18 mouse cellular contexts compared by ENCODE assay signal in genomic region chr9:37027825-37028575, GRCm38 (mm10).
DNase-seq lines count a peak whose midpoint lies in the region; ATAC-seq and TF ChIP-seq lines count a peak whose summit lies in the region.
"Had no signal": no experiment of that assay in that cellular context is flagged by ENCODE, and none has a peak within 500 bp of the region (broad histone marks: within the 10 kb centered on the region; RNA-seq: fewer than 3 reads in every experiment).

No protein-coding gene starts in this region.

- H3K27ac ChIP-seq in embryonic facial prominence, embryonic 10.5 days (replicated peaks): 0 out of 2 replicates have a peak overlapping the region, but pooled peaks have one; percentile 24
- H3K27ac ChIP-seq in forebrain, embryonic 10.5 days: peak overlapping the region; percentile 74; the same call in 1 of the 2 replicates
- H3K27ac ChIP-seq in hindbrain, embryonic 12.5 days: no peak overlapping the region
- H3K27ac ChIP-seq in midbrain, postnatal 0 days (ENCODE audit: low read depth, low read length): peak overlapping the region; percentile 47; the same call in 1 of the 2 replicates
- H3K27ac ChIP-seq in limb, embryonic 10.5 days: no peak overlapping the region
- H3K27ac ChIP-seq: limb, embryonic 15.5 days; macrophage had no signal

- no peaks in the 10 kb centered on the region for H3K27me3 ChIP-seq in embryonic facial prominence, embryonic 10.5 days (replicated peaks; ENCODE audit: low read depth, poor library complexity, severe bottlenecking)
- no peaks in the 10 kb centered on the region for H3K27me3 ChIP-seq in forebrain, embryonic 10.5 days (ENCODE audit: poor library complexity, severe bottlenecking)
- no peaks in the 10 kb centered on the region; the same call in 1 of the 2 replicates for H3K27me3 ChIP-seq in hindbrain, embryonic 12.5 days
- no peaks in the 10 kb centered on the region for H3K27me3 ChIP-seq in midbrain, postnatal 0 days (ENCODE audit: insufficient read depth, low read length)
- H3K27me3 ChIP-seq in limb, embryonic 10.5 days (ENCODE audit: low read depth, poor library complexity, severe bottlenecking): peaks cover 89% of the 10 kb centered on the region

- no peak for DNase-seq in embryonic facial prominence, embryonic 10.5 days (ENCODE audit: low spot score)
- DNase-seq in forebrain, embryonic 10.5 days (ENCODE audit: extremely low spot score, low spot score): no peak
- peak; percentile 39 for DNase-seq in midbrain, postnatal 0 days (ENCODE audit: low spot score)
- no peak for DNase-seq in limb, embryonic 10.5 days (ENCODE audit: low spot score)
- no peak for DNase-seq in left cerebral cortex, adult 9 months (ENCODE audit: low spot score in 2 of 2)
- DNase-seq in right cerebral cortex, postnatal 14 days: no peak
- DNase-seq: cerebellum, postnatal 10 days; embryo, embryonic 11 days; gastrocnemius, postnatal 14 days; kidney, adult 8-10 months; kidney, postnatal 25 days; layer of hippocampus, adult 9-11 months; lung, adult 18-20 months; thymus, postnatal 14 days had no signal

- no peak overlapping the region for H3K4me2 ChIP-seq in hindbrain, embryonic 12.5 days (replicated peaks)
- H3K4me2 ChIP-seq in midbrain, postnatal 0 days (ENCODE audit: low read depth, low read length, poor library complexity, severe bottlenecking): no peak overlapping the region
- H3K4me2 ChIP-seq: limb, embryonic 15.5 days had no signal

- no peaks in the 10 kb centered on the region for H3K36me3 ChIP-seq in embryonic facial prominence, embryonic 10.5 days (replicated peaks)
- H3K36me3 ChIP-seq in forebrain, embryonic 10.5 days (replicated peaks): no peaks in the 10 kb centered on the region
- H3K36me3 ChIP-seq in hindbrain, embryonic 12.5 days: no peaks in the 10 kb centered on the region
- no peaks in the 10 kb centered on the region for H3K36me3 ChIP-seq in midbrain, postnatal 0 days (ENCODE audit: insufficient read depth, low read length)
- no peaks in the 10 kb centered on the region for H3K36me3 ChIP-seq in limb, embryonic 10.5 days
- H3K36me3 ChIP-seq: limb, embryonic 15.5 days had no signal

- no peak for TF ChIP-seq CTCF in midbrain, postnatal 0 days (IDR thresholded peaks at IDR 0.05)

- H3K9me3 ChIP-seq in embryonic facial prominence, embryonic 10.5 days: no peaks in the 10 kb centered on the region
- H3K9me3 ChIP-seq in forebrain, embryonic 10.5 days: no peaks in the 10 kb centered on the region
- H3K9me3 ChIP-seq in hindbrain, embryonic 12.5 days (replicated peaks): no peaks in the 10 kb centered on the region
- no peaks in the 10 kb centered on the region for H3K9me3 ChIP-seq in midbrain, postnatal 0 days (ENCODE audit: low read length)
- no peaks in the 10 kb centered on the region for H3K9me3 ChIP-seq in limb, embryonic 10.5 days (replicated peaks)
- H3K9me3 ChIP-seq: limb, embryonic 15.5 days had no signal

- H3K9ac ChIP-seq in hindbrain, embryonic 12.5 days: no peak overlapping the region
- no peak overlapping the region for H3K9ac ChIP-seq in midbrain, postnatal 0 days (replicated peaks; ENCODE audit: low read length, poor library complexity, severe bottlenecking)
- H3K9ac ChIP-seq: limb, embryonic 15.5 days had no signal

- 76% methylated on average over 7 of the region's 7 CpGs for WGBS in embryonic facial prominence, embryonic 10.5 days
- WGBS in forebrain, embryonic 10.5 days: 67% methylated on average over 7 of the region's 7 CpGs
- WGBS in hindbrain, embryonic 12.5 days: 56% methylated on average over 7 of the region's 7 CpGs
- WGBS in midbrain, postnatal 0 days: 30% methylated on average over 7 of the region's 7 CpGs
- WGBS in limb, embryonic 10.5 days: 74% methylated on average over 7 of the region's 7 CpGs

- peaks cover 59% of the 10 kb centered on the region for H3K4me1 ChIP-seq in embryonic facial prominence, embryonic 10.5 days
- H3K4me1 ChIP-seq in forebrain, embryonic 10.5 days: peaks cover 62% of the 10 kb centered on the region
- H3K4me1 ChIP-seq in hindbrain, embryonic 12.5 days: peaks cover 47% of the 10 kb centered on the region
- peaks cover 11% of the 10 kb centered on the region; the same call in 1 of the 2 replicates for H3K4me1 ChIP-seq in midbrain, postnatal 0 days (ENCODE audit: insufficient read depth, low read length)
- H3K4me1 ChIP-seq in limb, embryonic 10.5 days: peaks cover 46% of the 10 kb centered on the region

- H3K4me3 ChIP-seq in embryonic facial prominence, embryonic 10.5 days: no peak overlapping the region
- no peak overlapping the region for H3K4me3 ChIP-seq in forebrain, embryonic 10.5 days
- H3K4me3 ChIP-seq in hindbrain, embryonic 12.5 days: no peak overlapping the region
- H3K4me3 ChIP-seq in midbrain, postnatal 0 days (ENCODE audit: low read depth, low read length): no peak overlapping the region
- H3K4me3 ChIP-seq in limb, embryonic 10.5 days: no peak overlapping the region
- H3K4me3 ChIP-seq: limb, embryonic 15.5 days had no signal

- peak; percentile 36; the same call in 1 of the 2 replicates for ATAC-seq in hindbrain, embryonic 12.5 days (ENCODE audit: low FRiP score)
- ATAC-seq in midbrain, postnatal 0 days (ENCODE audit: low FRiP score): peak; percentile 25; the same call in 1 of the 2 replicates
- ATAC-seq: inflammation-experienced regulatory T-cells, adult 6 months had no signal

Comparison
In these comparisons a context has a peak if more than half of its experiments do, and no peak if none do; other contexts are left out.
1. H3K27ac ChIP-seq: peak in embryonic facial prominence, embryonic 10.5 days (single experiment), forebrain, embryonic 10.5 days (single experiment) and midbrain, postnatal 0 days (single experiment); none in hindbrain, embryonic 12.5 days (single experiment) and limb, embryonic 10.5 days (single experiment).